Mouse (Mus musculus): ENCODE data around the gene Meis1. TPM values are rescaled to one million over a fixed set of nuclear protein-coding genes. Genes with fewer than 3 reads are reported as not detected.
A peak's percentile ranks its signal among the peaks of the same experiment; 100 is the strongest.

Gene Meis1
- polyA plus RNA-seq (2014; fragmentation: Nextera tagmentation; extraction: Ambion mirVana): 132 and 149 TPM in 2 replicates

DNA sequence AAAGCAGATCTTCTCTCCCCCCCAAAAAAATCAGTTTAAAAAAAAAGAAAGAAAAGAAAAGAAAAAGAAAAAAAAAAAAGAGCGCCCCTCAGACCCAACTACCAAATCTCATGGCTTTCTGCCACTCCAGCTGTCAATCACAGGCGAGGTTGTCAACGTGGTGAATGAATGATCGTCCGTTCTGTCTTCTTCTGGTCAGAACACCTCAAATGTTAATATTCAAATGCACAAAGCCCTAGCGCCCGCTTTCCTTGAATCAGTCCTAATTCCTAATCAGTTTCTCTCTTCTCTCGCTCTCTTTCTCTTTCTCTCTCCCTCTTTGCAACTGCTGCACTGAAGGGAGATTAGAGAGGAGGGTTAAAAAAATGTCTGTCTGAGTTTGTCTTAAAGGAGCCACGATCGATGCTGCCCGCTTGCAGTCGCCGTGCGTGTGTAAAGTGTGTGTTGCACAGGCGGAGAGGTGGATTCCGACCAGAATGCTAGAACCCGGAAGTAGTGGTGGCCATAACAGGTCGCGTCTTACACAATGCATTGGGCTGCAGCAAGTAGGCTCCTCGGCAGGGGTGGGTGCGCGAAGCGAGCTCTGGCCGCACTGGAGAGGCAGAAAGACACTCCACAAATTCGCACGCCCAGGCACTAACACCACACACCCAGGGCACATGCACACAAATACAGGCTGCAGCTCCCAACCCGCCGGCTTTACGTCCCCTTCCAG, at the start of gene Meis1:
Gene Meis1 (minus strand): TSS at position 497 of the 715 bp plus-strand sequence.
- H3K9me3 ChIP-seq (ENCODE audit: control insufficient read depth, low read length): no peaks in the 10 kb centered on the region
- peak within 1 kb of the TSS; percentile 100 for H3K9ac ChIP-seq (ENCODE audit: low read depth, low read length)

DNA sequence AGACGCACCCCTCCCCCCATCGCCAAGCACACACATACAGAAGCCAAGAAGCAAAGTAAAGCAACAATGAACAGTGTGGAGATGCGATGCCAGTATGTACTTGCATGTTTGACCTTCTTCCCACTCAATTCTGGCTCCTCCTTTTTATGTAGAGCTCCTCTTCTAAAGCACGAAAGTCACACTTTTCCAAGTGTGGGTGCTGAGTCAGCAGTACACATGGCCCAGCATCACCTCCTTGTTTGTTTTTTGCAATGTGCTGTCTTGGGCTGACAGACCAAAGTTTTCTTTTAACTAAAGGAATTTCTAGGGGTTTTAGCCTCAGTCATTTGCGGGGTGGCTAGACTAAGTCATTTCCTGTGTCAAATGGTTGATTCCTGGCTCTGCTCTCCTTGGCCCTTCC, 48.5 kb upstream of the Meis1 start:
- Histone ChIP-seq H3K27ac (ENCODE audit: low read depth, low read length) (no peak overlapping the region), H3K9ac (ENCODE audit: low read depth, low read length) (no peak overlapping the region), H3K36me3 (ENCODE audit: control insufficient read depth, insufficient read depth, low read length) (no peaks in the 10 kb centered on the region), H3K4me2 (replicated peaks; ENCODE audit: low read depth, low read length) (no peak overlapping the region), H3K4me1 (replicated peaks; ENCODE audit: control insufficient read depth, insufficient read depth, low read length) (no peaks in the 10 kb centered on the region), H3K27me3 (ENCODE audit: control insufficient read depth, insufficient read depth, low read length) (no peaks in the 10 kb centered on the region), H3K9me3 (ENCODE audit: control insufficient read depth, low read length) (no peaks in the 10 kb centered on the region), H3K4me3 (ENCODE audit: low read depth, low read length) (no peak overlapping the region)
- ATAC-seq (ENCODE audit: low FRiP score) (no peak), DNase-seq (ENCODE audit: low spot score) (no peak)
- WGBS: 82% methylated on average over 5 of the region's 5 CpGs

More for the DNA sequence above, at the start of gene Meis1:
- DNase-seq (ENCODE audit: low spot score) (peak; percentile 89), ATAC-seq (ENCODE audit: low FRiP score) (peak; percentile 91)
- peak within 1 kb of the TSS; percentile 99 for H3K27ac ChIP-seq (ENCODE audit: low read depth, low read length)
- H3K36me3 ChIP-seq (ENCODE audit: control insufficient read depth, insufficient read depth, low read length): 0 out of 2 replicates have a peak, but pooled peaks cover 2% of the 10 kb centered on the region
- H3K27me3 ChIP-seq (ENCODE audit: control insufficient read depth, insufficient read depth, low read length): no peaks in the 10 kb centered on the region
- peaks cover 3% of the 10 kb centered on the region; the same call in 1 of the 2 replicates for H3K4me1 ChIP-seq (replicated peaks; ENCODE audit: control insufficient read depth, insufficient read depth, low read length)
- peak within 1 kb of the TSS; percentile 88 for H3K4me3 ChIP-seq (ENCODE audit: low read depth, low read length)
- under 1% methylated on average over 29 of the region's 29 CpGs for WGBS
- peak within 1 kb of the TSS; percentile 85 for H3K4me2 ChIP-seq (replicated peaks; ENCODE audit: low read depth, low read length)

- Histone ChIP-seq H3K36me3 (ENCODE audit: control insufficient read depth, insufficient read depth, low read length) (no peaks in the 10 kb centered on the region), H3K4me1 (replicated peaks; ENCODE audit: control insufficient read depth, insufficient read depth, low read length) (no peaks in the 10 kb centered on the region), H3K9me3 (ENCODE audit: control insufficient read depth, low read length) (no peaks in the 10 kb centered on the region), H3K4me3 (ENCODE audit: low read depth, low read length) (no peak overlapping the region), H3K27me3 (ENCODE audit: control insufficient read depth, insufficient read depth, low read length) (no peaks in the 10 kb centered on the region), H3K4me2 (replicated peaks; ENCODE audit: low read depth, low read length) (no peak overlapping the region), H3K9ac (ENCODE audit: low read depth, low read length) (no peak overlapping the region), H3K27ac (ENCODE audit: low read depth, low read length) (no peak overlapping the region)
- ATAC-seq (ENCODE audit: low FRiP score): no peak
- no peak for DNase-seq (ENCODE audit: low spot score)
- WGBS: 74% methylated on average over 7 of the region's 7 CpGs
These were observed 30.5 kb upstream of the Meis1 start for GRCm38 (mm10) chr11:19049276-19049675.

DNA sequence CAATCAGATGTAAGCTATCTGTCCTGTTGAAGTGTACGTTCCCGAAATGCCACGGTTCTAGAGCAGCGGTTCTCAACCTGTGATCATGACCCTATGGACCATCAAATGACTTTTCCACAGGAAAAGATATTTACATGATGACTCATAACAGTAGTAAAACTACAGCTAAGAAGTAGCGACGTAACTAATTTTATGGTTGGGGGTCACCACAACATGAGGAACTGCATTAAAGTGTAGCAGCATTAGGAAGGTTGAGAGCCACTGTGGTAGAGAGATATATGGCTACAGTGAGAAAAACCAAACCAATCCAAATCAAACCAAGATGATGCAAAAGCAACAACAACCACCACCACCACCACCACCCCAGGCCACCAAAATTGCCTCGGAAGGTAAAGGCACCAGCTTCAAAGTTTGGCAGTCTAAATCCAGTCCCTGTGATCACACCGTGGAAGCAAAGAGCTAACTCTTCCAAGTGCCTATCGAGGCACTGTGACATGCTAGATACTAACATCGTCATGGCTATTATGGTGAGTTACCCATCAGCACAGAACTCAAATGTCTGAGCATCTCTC, 17.9 kb upstream of the Meis1 start:
- 96% methylated on average over 10 of the region's 10 CpGs for WGBS
- Histone ChIP-seq H3K36me3 (ENCODE audit: control insufficient read depth, insufficient read depth, low read length) (no peaks in the 10 kb centered on the region), H3K4me3 (ENCODE audit: low read depth, low read length) (no peak overlapping the region), H3K9me3 (ENCODE audit: control insufficient read depth, low read length) (no peaks in the 10 kb centered on the region), H3K4me2 (replicated peaks; ENCODE audit: low read depth, low read length) (no peak overlapping the region), H3K27me3 (ENCODE audit: control insufficient read depth, insufficient read depth, low read length) (no peaks in the 10 kb centered on the region), H3K27ac (ENCODE audit: low read depth, low read length) (no peak overlapping the region), H3K4me1 (replicated peaks; ENCODE audit: control insufficient read depth, insufficient read depth, low read length) (no peaks in the 10 kb centered on the region), H3K9ac (ENCODE audit: low read depth, low read length) (no peak overlapping the region)
- no peak for ATAC-seq (ENCODE audit: low FRiP score)
- no peak for DNase-seq (ENCODE audit: low spot score)

GRCm38 (mm10) chr11:19026581-19027561, 8.1 kb upstream of the Meis1 start:
- Histone ChIP-seq H3K4me1 (replicated peaks; ENCODE audit: control insufficient read depth, insufficient read depth, low read length) (peaks cover 3% of the 10 kb centered on the region; the same call in 1 of the 2 replicates), H3K27ac (ENCODE audit: low read depth, low read length) (peak overlapping the region; percentile 68)
- WGBS: under 1% methylated on average over 58 of the region's 58 CpGs

GRCm38 (mm10) chr11:19025976-19026520, 7.3 kb upstream of the Meis1 start:
- no peaks in the 10 kb centered on the region for H3K9me3 ChIP-seq (ENCODE audit: control insufficient read depth, low read length)
- no peaks in the 10 kb centered on the region for H3K27me3 ChIP-seq (ENCODE audit: control insufficient read depth, insufficient read depth, low read length)
- DNase-seq (ENCODE audit: low spot score): no peak
- H3K36me3 ChIP-seq (ENCODE audit: control insufficient read depth, insufficient read depth, low read length): no peaks in the 10 kb centered on the region
- H3K9ac ChIP-seq (ENCODE audit: low read depth, low read length): peak overlapping the region; percentile 73
- peak overlapping the region; percentile 78 for H3K4me2 ChIP-seq (replicated peaks; ENCODE audit: low read depth, low read length)
- WGBS: 3% methylated on average over 11 of the region's 11 CpGs
- no peak for ATAC-seq (ENCODE audit: low FRiP score)
- no peak overlapping the region for H3K27ac ChIP-seq (ENCODE audit: low read depth, low read length)
- peak overlapping the region; percentile 40 for H3K4me3 ChIP-seq (ENCODE audit: low read depth, low read length)
- peaks cover 5% of the 10 kb centered on the region; the same call in 1 of the 2 replicates for H3K4me1 ChIP-seq (replicated peaks; ENCODE audit: control insufficient read depth, insufficient read depth, low read length)

More at GRCm38 (mm10) chr11:19026581-19027561, 8.1 kb upstream of the Meis1 start:
- H3K36me3 ChIP-seq (ENCODE audit: control insufficient read depth, insufficient read depth, low read length): no peaks in the 10 kb centered on the region
- peak overlapping the region; percentile 78 for H3K4me2 ChIP-seq (replicated peaks; ENCODE audit: low read depth, low read length)
- no peaks in the 10 kb centered on the region for H3K27me3 ChIP-seq (ENCODE audit: control insufficient read depth, insufficient read depth, low read length)
- H3K9me3 ChIP-seq (ENCODE audit: control insufficient read depth, low read length): no peaks in the 10 kb centered on the region
- ATAC-seq (ENCODE audit: low FRiP score) (peak; percentile 92), DNase-seq (ENCODE audit: low spot score) (peak; percentile 83)
- peak overlapping the region; percentile 40 for H3K4me3 ChIP-seq (ENCODE audit: low read depth, low read length)
- H3K9ac ChIP-seq (ENCODE audit: low read depth, low read length): peak overlapping the region; percentile 73

GRCm38 (mm10) chr11:19024496-19025265, 5.9 kb upstream of the Meis1 start:
- Histone ChIP-seq H3K36me3 (ENCODE audit: control insufficient read depth, insufficient read depth, low read length) (no peaks in the 10 kb centered on the region), H3K4me1 (replicated peaks; ENCODE audit: control insufficient read depth, insufficient read depth, low read length) (peaks cover 5% of the 10 kb centered on the region; the same call in 1 of the 2 replicates), H3K4me2 (replicated peaks; ENCODE audit: low read depth, low read length) (no peak overlapping the region), H3K4me3 (ENCODE audit: low read depth, low read length) (no peak overlapping the region), H3K27me3 (ENCODE audit: control insufficient read depth, insufficient read depth, low read length) (no peaks in the 10 kb centered on the region), H3K9ac (ENCODE audit: low read depth, low read length) (no peak overlapping the region), H3K9me3 (ENCODE audit: control insufficient read depth, low read length) (no peaks in the 10 kb centered on the region), H3K27ac (ENCODE audit: low read depth, low read length) (no peak overlapping the region)
- 35% methylated on average over 8 of the region's 8 CpGs for WGBS
- ATAC-seq (ENCODE audit: low FRiP score): no peak
- DNase-seq (ENCODE audit: low spot score): peak; percentile 78

All from hindbrain, embryonic 11.5 days (tissue).